Mouse (Mus musculus) right cerebral cortex, postnatal 25 days (tissue): ENCODE measurements at regions not wholly inside any gene's neighbourhood (a gene's known extent, or its start where the extent isn't known, plus 50 kb on each side); places are given as distances from the start of the nearest gene placed in this dataset.

Source experiments
- DNase-seq: peaks from one replicate; pipeline ENCODE4 v3.0.0; 2022

DNA sequence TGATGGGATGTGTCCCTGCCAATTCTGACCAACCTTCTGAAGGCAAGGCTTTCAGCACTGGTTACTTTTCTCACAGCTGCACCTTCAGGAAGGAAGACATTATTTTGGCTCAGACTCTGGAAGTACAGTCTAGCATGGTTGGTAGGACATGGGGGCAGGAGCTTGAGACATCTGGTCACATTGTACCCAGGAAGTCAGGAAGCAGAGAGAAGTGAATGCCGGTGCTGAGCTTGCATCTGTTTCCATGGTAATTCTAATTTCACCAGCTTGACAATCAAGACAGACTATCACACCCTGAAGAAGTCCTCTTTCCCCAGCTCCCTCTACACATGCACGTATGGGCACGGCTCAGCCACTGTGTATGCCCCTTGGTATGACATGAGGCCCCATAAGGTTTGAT is 210.6 kb downstream of the Cyp26b1 start:
- DNase-seq, result no peak

DNA sequence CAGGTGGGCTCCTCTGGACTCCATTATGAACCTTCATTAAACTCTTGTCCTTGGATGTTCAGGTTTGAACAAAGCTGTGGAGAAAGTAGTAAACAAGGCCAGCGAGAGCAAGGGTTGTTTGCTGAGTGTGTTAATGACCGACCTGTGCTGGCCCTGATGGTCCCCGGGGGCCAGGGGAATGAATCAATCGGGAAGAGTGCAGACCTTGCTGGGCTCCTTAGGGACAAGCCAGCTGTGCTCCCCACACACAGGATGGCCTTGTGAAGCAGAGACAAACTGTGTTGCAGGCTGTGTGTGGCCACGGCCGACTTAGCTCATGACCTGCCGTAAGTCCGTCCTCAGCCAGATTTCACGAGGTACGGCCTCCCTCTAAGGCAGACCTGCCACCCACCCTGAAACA is 212.1 kb downstream of the Cyp26b1 start:
- DNase-seq, result no peak

DNA sequence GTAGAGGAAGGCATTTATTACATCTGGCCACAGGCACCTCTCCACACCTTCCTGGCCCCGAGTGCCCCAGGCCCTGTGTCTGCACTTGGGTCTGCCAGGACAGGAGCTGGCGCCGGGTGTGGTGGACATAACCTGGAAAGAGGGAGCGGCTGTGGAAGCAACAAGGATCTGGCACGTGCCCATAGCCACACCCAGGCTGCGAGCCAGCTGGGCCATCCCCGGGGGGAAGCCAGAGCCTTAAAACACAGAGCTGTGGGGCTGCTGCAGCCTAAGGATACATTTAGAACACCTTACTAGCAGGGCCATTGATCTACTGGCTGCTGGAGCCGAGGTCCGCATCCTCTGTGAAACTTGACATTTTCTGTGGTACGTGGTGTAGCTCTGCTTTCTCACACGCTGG is 217.0 kb downstream of the Cyp26b1 start:
- DNase-seq, result no peak

- DNase-seq, result peak; percentile 20
These were observed 218.2 kb downstream of the Cyp26b1 start for GRCm38 (mm10) chr6:84375498-84375897.

DNA sequence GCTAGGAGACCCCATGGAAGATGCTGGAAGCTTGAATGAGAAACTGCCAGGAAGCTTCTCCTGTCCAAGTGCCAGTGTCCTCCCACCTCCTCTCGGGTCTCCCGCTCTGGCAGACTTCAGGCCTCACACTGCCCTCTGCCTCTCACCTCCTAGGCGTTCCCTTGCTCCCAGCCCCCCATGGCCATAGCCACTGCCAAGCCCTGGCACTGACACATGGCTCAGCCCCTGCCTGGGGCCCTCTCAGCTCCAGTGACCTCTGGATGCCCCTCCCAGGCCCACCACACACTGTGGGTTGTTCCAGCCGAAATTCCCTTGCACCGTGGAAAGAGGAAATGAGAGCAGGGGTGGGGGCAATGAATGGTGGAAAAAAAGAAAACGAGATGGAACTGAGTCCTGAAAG is 227.3 kb downstream of the Cyp26b1 start:
- no peak for DNase-seq

DNA sequence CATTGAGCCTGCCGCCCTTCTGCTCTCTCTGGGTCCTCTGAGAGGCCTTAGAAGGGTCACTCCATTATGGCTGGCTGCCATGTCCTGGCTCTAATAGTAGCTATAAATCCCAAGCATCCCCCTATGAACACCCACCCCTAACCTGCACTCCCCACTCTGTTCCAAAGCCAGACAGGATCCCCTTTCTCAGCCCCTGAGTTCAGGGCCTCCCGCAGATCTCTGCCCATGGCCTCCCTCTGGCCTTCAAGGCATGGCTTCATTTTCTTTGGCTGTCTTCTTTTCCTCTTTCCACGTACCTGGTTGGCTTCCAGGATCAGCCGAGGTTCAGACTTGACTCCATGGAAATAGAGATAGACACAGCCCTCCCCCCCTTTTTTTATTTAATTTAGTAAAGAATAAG is 227.8 kb downstream of the Cyp26b1 start:
- no peak for DNase-seq

- DNase-seq, result no peak
These were observed 228.7 kb downstream of the Cyp26b1 start for GRCm38 (mm10) chr6:84364964-84365363.

- no peak for DNase-seq
These were observed 231.4 kb downstream of the Cyp26b1 start for GRCm38 (mm10) chr6:84362331-84362730.

DNA sequence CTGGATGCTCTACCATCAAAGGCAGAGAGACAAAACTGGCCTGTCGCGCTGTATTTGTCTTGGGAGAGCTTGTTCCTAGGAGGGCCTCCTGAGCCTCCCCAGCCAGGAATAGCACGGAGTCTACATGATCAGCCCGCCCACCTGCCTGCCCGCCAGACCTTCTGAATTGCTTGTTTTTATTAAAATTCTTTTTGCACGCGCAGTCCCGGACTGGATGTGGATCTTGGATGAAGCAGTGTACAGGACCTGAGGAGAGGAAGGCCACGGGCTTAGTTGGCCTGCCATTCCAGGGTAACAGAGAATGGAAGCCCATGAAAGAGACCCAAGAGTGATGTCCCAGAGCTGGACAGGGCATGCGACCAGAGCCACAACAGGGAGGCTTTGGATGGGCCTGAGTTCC is 235.8 kb downstream of the Cyp26b1 start:
- DNase-seq, result no peak

DNA sequence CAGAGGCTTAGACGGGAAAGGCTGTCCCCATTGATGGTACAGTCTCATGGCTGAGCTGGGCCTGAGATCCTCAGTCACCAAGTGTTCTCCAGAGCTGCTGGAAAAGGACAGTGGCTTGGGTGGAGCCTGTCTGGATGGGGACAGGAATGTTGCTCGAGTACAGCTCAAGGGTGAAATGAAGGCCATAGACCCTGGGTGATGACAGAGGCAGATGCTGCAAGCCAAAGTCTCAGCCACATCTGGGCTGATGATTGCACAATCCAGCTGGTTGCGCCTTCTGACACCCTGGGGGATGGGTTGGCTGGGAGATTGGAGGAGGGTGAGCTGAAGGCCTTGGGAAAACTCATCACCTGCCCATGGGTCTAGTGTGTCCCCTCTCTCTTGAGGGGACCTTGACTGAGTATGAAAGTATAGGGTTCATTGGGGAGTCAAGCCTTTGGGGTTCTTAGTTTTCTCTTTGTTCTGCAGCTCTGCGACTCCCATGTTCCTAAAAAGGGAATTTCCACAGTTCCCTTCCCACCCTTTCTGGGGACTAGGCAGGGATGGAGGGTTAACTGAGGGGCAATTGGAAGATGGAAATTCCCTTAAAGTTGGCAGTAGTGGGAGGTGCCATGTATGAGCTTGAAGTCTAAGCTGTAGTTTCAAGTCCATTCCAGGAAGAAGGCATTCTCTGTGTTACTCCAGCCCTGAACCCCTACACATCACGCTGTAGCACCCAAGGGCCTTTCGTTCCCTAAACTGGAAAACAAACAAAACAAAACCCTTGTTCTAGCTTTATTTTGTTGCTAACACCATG is 240.1 kb downstream of the Cyp26b1 start:
- DNase-seq, result no peak

DNA sequence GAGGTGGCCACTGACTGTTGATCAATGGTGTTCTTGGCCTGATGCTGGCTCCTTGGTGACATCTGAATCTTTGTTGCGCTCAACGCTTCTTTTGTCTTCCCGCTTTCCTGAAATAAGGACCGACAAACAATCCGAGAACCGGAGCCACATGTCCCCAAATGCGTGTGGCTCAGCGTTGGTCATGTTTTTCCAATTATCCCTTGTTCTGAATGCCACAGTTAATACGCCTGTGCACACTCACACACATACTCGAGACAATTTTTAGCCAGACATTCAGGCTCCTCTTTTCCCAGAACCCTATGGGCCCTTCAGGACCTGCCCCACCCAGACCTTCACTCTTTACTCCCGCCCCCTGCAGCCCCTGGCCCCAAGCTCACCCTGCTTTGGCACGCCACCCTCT is 248.8 kb downstream of the Cyp26b1 start:
- no peak for DNase-seq

GRCm38 (mm10) chr6:84333666-84334179 is 260.0 kb downstream of the Cyp26b1 start:
- no peak for DNase-seq

- no peak for DNase-seq
These were observed 264.6 kb downstream of the Cyp26b1 start for GRCm38 (mm10) chr6:84329106-84329505.

DNA sequence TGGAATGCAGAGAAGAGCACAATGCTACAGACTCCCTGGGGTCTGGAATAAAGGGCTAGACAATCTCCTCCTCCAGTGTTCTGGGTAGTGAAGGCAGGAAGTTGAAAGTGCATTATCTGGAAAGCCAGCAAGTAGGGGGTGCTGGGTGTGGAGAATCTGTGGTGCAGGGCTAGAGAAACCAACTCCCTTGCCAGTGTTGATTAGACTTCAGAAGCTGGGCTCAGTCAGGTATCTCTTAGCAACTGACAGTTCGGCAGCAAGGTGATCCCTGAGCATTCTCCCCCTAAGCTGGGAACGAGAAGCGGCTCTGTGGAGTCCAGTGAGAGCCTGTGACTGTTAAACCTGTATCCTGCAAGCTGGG is 265.7 kb downstream of the Cyp26b1 start:
- DNase-seq, result no peak

GRCm38 (mm10) chr6:84327306-84328029 is 266.2 kb downstream of the Cyp26b1 start:
- DNase-seq, result no peak

- no peak for DNase-seq
These were observed 268.2 kb downstream of the Cyp26b1 start for GRCm38 (mm10) chr6:84325384-84326114.

- DNase-seq, result no peak
These were observed 269.5 kb downstream of the Cyp26b1 start for GRCm38 (mm10) chr6:84324185-84324584.

DNA sequence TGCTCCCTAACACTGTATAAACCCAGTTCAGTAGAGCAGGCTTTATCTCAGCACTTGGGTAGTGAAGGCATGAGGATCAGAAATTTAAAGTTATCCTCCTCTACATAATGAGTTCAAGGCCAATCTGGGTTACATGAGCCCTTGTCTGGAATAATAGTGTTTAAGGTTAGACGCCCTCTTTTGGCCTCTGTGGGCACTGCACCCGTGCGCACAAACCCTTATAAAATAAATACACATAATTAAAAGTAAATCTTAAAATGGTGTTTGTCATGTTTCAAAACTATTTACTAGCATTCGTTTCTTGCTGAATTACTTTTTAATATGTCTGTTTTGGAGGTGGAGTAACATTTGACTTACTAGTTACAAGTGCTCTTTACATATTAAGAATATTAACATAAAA is 271.2 kb downstream of the Cyp26b1 start:
- DNase-seq, result no peak

DNA sequence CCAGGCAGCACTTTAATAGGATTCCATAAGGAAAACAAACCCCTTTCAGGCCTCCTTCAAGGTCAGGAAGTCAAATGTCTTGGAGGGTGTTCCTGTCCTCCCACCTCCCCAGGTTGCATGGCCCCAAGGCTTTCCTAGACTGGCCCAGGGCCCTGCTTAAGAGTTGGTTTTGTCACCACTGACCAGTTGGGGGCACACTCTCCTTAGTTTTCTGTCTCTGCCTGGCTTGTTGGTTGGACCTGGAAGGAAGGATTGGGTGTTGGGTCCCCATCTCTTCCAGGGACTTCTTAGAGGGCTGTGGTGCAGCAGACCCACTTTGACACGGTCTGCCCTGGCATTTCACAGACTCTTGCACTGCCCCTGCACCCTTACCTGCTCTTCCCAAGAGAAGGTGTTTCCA is 273.1 kb downstream of the Cyp26b1 start:
- peak; percentile 13 for DNase-seq

- peak; percentile 51 for DNase-seq
These were observed 274.9 kb downstream of the Cyp26b1 start for GRCm38 (mm10) chr6:84318774-84319173.

DNA sequence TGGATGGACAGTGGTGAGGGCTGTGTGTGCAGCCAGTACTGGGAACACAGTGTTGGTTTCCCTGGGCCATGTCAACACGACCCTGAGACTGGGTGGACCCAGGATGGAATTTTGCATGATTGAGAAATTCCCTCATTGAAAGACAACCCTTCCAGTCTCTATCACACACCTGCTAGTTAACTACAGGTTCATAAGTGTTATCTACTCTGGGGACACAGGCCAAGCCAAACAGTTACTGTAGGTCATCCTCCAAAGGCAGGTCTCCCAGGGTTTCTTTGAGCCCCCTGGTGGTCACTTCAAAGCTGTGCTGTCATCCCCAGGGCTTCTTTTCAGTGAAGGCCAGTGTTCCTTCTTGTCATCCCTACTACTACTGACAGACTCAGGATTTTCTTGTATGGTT is 276.7 kb downstream of the Cyp26b1 start:
- DNase-seq, result no peak

- no peak for DNase-seq
These were observed 278.4 kb downstream of the Cyp26b1 start for GRCm38 (mm10) chr6:84315175-84315912.

DNA sequence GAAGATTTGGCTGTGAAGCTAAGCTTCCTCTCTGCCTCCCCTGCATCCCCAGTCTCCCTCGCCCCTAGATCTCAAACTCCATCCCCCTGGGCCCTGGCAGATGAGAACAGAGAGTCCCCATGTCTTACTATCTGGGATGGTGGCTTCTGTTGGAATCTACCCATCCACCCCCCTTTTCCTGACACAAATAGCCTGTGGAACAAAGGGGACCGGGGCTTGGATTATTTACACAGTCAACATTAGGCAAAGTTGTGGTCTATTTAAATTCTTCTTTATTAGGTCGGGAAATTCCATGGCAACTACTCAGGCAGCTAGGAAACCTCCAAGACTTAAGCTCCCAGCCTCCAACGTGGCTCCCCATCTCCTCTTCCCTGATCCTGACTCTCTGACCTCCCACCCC is 279.9 kb downstream of the Cyp26b1 start:
- no peak for DNase-seq
